Mouse (Mus musculus): Measurements from ENCODE around the gene Etfrf1.

The Etfrf1 gene

DNA sequence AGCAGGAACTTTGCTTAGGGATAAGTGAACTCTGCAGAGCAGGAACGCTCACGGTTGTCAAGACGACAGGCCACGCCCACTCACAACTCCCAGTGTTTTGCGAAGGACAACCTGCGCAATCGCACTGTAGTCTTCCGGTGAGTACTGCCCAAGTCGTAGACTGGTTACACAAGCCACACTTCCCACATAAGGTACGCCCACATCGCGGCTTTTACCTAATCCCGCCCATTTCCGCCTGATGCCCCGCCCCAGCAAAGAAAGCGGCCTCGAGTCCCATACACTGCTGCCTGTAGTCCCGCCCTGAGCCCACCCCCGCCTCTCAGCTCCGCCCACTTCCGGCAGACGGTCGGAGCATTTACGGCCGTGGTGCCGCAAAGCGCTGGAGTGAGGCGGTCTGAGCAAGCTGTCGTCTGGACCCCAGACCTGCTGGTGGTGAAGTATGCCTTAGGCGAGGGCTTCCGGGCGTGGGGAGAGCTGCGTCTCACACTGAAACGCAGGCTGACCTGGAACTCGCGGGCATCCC lies at the start of gene Etfrf1, which contains the start of gene Casc1:
TSS of gene Etfrf1 (plus strand) at position 319 of the 523 bp plus-strand sequence.
TSS of gene Casc1 (minus strand) at position 190 of the 523 bp plus-strand sequence.
- DNase-seq (ENCODE audit: low read depth, low spot score), result peak; percentile 99

DNA sequence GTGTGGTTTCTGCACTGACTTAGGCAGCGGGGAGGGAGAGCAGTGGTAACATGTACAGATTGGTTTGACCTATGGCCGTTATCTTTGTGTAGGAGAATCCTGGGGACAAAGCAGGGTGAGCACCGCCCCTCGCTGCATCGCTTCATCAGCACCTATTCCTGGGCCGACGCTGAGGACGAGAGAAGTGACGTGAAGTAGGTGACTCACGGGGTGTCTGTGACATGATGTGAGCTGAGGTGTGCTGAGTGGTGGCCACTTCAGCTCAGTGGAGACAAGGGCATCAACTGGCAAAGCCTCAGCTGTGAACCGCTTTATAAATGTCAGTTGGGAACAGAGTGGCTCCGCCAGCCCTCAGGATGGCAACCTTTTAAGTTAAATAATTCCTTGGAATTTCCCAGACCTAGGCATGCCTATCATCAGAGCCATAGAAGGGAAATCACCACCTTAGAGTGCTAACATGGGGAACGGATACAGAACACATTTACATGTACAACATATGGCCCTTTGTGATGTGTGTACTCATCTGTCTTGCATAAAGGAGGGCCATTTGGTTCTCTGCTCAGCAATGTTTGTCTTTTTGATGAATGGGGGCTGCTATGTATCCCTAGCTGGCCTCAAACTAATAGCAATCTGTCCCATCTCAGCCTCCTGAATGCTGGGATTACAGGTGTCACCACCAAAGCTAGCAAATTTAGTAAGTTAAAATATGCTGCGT lies 38.9 kb upstream of the Etfrf1 start:
- no peak for DNase-seq (ENCODE audit: low read depth, low spot score)

DNA sequence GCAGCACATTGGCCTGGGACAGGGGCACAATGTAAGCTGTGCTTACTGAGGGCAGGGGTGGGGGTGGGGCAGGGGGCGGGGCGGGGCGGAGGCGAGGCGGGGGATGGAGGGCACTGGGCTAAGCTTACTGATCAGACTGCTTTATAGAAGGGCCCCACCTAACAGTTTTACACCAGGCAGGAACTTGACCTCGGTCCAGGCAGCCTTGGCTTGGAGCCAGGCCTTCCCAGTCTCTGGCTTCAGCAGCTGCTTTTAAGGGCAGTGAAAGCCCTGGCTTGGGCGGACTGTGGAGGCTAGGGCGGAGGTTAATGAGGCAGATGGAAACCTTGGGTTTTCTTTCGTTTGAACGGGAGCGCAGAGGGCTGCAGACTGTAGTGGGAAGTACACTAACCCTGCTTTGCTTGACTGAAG lies 37.1 kb upstream of the Etfrf1 start:
- DNase-seq (ENCODE audit: low read depth, low spot score), result peak; percentile 52

DNA sequence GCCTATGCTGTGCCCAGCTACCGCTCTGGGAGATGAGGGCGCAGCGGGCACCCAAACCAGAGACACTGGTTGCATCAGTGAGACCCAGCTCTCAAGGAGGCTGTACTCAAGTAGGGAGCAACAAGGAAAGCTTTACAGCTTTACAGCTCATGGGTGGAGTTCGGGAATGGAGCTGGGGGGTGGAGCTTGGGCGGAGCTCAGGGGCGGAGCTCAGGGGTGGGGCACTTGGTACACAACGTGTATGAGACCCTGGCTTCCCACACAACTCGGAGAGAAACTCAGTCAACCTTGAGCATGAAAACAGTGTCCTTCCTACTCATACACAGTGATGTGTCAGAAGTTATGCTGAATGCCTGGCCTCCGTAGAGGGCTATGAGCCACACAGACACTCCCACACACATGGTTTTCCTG lies 35.4 kb upstream of the Etfrf1 start:
- DNase-seq (ENCODE audit: low read depth, low spot score), result no peak

DNA sequence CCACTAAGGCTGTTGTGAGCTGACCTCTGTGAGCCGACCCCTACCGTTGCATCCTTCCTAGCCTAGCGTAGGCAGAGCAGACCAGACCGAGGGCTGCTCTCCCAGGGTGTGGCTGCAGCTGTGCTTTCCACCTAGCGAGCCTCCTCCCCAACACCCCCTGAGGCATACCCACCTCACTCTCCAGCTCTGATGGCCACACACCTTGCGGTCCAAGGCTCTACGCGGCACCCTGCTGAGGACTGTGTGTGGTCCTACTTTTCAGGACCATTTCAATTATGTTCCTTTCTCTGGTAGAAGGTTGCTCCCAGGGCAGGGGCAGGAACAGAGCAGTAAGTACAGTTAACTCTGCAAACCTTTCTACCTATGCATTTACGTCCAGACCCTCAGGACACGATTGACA lies 34.5 kb upstream of the Etfrf1 start:
- no peak for DNase-seq (ENCODE audit: low read depth, low spot score)

DNA sequence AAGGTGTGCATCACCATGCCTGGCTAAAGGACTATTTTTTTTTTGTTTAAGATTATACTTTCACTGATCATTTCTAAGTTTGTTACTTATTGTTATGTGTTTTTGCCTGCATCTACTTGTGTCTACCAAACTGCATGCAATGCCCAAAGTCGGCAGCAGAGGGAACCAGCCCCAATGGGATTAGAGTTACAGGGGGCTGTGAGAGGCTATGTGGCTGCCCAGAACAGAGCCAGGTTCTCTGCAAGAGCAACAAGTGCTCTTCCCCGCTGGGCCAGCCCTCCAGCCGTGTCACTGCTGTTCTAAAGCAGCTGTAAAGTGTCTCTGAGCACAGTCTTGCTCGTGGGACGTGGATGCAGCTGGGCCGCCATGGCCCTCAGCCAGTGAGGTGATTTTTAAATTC lies 31.3 kb upstream of the Etfrf1 start:
- peak; percentile 66 for DNase-seq (ENCODE audit: low read depth, low spot score)

DNA sequence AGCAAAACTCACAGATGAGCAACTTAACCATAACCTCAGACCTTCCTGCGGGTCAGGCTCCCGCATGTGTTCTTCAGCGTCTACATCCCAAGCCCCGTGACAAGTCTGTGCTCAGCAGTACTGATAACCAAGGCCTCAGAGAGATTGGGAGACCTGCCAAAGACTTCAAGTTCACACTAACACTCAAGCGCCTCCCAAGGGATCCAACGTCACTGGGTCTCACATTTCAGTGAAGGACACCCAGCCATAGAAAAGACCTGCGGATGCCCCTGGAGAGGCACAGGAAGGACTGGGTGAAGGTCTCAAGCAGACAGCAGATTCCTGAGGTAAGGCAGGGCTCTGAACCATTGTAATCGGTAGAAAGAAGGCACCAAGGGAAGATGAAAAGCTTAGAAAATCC lies 28.9 kb upstream of the Etfrf1 start:
- DNase-seq (ENCODE audit: low read depth, low spot score), result no peak

DNA sequence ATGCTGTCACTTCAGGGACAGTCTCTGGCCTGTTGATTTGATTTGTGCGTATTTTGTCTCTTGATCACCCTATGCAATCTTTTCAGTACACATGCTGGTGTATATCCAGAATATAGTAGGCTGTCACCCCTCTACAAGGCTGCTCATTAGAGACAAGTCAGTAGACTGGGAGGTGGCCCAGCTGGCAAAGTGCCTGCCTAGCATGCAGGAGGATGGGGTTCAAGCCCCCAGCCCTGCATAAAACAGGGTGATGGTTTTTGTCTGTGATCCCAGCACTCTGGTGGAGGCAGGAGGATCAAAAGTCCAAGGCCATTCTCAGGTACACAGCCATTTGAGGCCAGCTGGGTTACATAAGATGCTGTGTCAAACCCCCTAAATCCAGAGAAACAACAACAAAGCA lies 24.8 kb upstream of the Etfrf1 start:
- no peak for DNase-seq (ENCODE audit: low read depth, low spot score)

DNA sequence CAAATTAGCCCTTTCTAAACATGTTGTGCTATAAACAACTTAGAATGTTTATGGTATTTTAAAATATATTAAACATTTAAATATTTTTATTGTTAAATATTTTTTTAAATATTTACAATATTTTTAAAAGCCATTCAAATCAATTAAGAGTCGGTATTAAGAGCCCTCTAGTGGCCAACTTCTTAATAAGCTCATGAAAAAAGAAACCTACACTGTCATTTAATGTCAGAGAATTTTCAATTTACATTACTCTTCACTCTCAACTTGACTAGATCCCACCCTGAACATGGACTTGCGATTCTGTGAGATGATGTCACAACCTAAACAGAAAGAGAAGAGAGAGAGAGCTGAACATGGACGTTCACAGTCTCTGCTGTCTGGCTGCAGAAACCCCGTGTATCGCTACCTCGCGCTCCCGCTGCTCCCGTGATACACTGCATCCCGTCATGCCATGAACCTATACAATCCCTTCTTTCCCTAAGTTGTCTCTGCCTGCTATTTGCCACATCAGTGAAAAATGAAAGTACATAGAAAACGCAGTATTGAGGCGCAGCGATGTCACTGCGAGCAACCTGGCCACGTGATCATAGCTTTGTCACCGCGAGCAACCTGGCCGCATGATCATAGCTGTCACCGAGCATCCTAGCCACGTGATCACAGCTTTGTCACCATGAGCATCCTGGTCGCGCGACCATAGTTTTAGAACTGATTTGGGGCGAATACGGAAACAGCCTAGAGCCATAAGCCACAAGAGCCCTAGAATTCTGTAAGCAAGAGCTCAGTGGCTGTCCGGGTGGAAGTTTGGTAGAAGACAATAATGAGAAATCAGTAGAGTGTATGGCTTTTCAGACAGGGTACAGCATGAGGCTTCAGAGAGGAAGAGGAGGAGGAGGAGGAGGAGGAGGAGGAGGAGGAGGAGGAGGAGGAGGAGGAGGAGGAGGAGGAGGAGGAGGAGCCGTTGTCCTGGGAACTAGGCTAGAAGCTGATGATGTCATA lies 23.5 kb upstream of the Etfrf1 start:
- no peak for DNase-seq (ENCODE audit: low read depth, low spot score)

DNA sequence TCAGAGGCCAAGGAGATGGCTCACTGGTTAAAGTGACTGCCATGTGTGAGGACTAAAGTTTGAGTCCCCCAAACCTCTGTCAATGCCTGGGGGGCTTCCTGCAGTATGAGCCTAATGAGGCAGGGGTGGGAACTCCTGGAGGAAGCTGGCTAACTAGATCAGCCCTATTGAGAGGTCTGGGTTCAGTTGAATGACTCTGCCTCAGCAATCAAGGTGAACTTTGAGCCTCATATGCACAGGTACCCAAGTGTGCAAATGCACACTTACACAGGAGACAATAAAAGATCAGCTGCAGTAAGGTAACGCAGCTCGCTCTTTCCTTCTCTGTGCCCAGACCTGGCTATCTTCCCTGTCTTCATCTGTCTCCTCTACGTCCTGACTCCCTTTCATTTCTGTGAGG lies 17.9 kb upstream of the Etfrf1 start:
- no peak for DNase-seq (ENCODE audit: low read depth, low spot score)

DNA sequence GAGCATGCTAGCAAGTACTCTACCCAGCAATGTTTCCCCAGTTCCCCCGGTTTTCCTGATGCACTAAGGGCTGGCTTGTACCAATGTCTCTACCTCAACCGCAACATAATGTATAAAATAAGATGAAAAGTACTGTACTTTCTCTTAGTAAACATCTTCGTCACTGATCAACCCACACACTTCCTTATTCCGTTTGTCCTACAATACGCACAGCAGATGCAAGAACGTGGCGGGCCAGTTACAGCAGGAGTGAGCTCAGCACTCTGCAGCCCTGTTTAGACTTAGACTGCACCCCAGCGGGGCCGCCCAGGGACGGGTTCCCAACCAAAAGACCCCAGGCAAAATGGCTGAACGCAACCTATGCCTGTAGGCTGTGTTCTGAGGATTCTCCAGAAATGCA lies 17.5 kb upstream of the Etfrf1 start:
- DNase-seq (ENCODE audit: low read depth, low spot score), result no peak

DNA sequence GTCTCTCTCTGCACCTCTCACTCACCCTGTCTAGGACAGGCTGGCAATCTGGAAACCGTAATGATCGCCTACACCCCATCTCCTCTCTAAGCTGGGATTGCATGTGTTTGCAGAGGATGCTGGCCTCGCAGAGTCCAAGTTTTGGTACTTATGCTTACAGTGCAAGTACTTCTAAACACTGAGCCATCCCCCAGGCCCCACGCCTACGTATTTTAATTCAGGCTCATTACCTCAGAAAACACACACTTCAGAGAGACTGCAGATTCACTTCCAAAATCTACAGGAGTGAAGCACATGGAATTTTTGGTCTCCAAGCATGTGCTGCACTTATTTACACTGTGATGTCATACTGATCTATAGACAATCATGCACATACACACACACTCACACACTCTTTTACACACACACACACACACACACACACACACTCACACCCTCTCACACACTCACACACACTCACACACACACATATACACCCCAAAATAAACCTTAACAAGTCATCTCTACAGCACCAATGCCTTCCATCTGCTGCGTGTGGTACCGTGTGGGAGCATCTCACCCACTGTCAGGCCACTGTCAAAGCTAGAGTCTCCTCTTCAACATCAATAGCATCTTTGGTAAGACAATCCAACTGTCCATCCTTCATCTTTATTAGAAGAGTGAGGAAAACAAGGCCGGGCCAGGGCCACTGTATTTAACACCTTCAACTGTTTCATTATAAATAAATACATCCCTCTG lies 12.8 kb upstream of the Etfrf1 start:
- DNase-seq (ENCODE audit: low read depth, low spot score), result no peak

DNA sequence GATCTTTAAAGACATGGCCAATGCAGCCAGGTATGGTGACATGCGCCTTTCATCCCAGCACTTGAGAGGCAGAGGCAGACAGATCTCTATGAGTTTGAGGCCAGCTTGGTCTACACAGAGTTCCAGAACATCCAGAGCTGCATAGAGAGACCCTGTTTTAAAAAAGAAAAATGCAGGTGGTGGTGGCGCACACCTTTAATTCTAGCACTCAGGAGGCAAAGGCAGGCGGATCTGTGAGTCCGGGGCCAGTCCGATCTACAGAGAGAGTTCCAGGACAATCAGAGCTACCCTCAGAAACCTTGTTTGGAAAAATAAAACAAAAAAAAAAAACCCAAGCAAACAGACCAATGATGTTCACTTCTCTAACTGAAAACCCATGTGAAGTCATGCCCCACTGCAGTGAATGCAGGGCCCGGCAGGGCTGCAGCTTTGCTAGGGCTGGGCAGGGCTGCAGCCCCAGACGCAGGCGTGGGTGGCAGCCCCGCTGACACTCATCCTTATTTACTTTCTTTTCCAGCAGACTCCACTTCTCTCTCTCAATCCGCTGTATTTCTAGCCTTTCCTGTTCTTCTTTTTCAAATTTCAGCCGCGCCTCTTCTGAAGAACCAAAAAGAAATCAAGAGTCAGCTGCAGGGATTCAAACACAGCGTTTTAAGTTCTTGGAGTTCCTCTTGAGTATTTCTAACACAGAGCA lies 8.4 kb upstream of the Etfrf1 start:
- DNase-seq (ENCODE audit: low read depth, low spot score), result no peak

DNA sequence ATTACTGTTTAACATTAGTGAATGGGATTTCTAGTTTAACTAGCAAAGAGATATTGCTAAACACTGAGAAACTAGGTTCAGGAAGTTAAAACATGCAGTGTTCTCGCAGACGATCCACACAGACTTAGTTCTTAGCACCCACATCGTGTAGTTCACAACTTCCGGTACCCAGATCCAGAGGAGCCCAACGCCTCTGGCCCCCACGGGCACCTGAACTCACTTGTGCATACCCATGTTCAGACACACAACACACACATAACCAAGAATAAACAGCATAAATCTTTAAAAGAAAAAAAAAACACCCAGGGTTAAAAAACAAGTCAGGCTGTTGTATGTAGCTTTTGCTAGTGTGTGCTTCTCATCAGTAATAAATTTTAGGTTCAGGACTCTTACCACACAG lies 6.5 kb upstream of the Etfrf1 start:
- no peak for DNase-seq (ENCODE audit: low read depth, low spot score)

DNA sequence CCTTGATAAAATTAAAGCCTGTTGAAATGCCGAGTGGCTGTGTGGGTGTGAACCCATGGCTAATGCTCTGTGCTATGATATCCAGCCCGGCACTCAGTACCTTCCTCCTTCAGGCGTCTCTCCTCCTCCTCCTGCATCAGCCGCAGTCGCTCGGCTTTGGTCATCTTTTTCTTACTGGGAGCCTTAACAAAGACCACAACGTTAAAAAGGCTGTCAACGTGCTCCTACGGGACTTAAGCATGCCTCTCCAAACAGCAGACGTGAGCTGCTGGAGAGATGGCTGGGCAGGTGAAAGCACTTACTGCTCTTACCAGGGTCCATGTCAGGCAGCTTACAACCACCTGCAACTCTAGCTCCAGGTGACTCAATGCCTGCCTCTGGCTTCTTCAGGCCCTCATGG lies 5.8 kb upstream of the Etfrf1 start:
- no peak for DNase-seq (ENCODE audit: low read depth, low spot score)

DNA sequence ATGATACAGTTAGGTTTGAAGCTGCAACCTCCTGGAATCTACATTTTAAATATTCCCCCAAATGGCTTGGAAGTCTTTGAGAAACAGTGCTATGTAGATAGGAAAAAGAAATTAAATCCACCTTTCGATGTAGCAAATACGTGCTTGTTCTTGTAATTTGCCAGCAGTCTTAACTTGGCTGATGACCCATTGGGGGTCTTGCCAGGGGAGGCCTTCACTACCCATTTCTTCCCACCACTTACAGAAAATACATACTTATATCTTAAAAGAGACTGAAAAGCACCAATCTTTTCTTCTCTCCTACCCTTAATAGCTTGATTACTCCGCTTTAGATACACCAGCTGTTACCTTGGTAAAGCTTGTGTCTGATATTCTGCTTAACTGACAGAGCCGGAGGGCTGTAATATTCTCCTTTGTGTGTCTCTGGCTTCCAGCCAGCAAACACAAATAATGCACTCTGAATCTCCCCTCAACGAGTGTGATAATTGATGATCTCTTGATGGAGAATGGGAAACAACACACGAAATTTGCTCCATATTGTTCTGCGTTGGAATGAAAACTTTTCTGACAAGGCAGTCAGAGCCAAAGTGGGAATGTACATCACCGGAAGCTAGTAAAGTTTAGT lies 766 bp upstream of the Etfrf1 start:
- no peak for DNase-seq (ENCODE audit: low read depth, low spot score)

DNA sequence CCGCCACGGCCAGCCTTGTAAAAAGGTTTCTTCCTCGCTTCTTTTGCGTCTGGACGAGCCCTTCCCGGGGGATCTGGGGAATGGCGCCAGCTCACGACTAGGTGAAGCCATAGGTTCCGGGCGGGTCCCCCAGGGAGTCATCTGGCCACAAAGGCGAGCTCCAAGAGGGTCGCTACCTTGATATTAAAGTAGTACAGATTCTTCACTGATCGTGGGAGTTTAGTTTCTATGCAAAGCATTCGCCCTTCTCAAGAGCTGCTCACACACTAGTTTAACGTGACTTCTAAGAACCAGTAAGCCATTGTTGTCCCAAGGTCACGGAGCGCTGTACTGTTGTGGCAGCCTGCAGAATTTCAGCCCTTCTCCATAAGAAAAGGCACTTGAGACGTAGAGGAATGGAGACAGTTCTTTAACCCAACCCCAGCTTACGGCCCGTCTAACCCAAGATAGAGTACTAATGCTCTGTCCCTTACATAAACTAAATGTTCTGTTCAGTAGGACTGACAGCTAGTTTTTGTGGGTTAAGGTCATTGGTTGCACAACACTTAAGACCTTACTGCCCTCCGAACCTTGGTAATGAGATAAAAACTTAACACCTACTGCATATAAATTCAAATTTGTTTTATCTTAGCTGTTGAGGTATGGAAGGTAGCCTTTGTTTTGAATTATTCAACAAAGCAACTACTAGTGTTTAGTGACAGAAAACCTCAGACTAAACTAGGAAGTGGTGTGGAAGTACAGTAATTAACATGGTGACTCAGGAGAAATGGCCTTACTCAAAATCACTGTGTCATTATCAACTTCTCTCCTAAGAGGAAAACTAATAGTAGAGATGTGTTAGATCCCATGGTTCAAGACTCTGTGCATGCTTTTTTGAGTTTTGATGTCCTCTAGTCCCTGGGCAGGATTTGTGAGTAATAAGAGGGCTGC lies 707 bp downstream of the Etfrf1 start:
- DNase-seq (ENCODE audit: low read depth, low spot score), result no peak

DNA sequence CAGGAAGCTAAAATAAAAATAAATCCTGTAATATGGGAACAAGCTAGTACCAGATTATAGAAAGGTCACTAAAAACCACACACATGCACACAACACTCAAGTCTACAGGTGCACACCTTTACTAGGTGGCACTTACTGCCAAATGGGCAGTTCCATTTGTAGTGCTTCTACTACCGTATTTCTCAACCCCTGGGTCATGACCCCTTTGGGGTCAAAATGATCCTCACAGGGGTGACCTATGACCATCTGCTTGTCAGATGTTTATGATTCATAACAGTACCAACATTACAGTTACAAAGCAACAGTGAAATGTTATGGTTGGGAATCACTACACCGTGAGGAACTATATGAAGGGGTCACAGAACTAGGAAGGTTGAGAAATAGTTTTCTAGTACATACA lies 3.0 kb downstream of the Etfrf1 start:
- no peak for DNase-seq (ENCODE audit: low read depth, low spot score)

DNA sequence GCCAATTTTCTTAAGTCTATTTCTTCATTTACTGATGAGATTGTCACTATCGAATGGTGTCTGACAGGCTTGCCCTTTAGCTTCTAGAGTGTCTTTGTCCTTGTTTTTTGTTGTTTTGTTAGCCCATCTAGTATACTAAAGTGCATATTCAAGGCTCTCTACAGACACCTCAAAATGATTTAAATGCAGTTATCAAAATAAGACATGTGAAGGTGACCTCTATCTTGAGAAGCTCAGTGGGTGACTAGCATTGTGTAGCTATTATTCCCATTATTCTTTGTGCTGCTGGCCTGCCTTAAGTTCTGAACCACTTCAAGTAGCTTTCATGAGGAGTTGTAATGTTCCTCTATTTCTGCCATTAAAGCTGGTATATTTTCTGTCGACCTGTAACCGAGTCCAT lies 4.9 kb downstream of the Etfrf1 start:
- DNase-seq (ENCODE audit: low read depth, low spot score), result no peak

DNA sequence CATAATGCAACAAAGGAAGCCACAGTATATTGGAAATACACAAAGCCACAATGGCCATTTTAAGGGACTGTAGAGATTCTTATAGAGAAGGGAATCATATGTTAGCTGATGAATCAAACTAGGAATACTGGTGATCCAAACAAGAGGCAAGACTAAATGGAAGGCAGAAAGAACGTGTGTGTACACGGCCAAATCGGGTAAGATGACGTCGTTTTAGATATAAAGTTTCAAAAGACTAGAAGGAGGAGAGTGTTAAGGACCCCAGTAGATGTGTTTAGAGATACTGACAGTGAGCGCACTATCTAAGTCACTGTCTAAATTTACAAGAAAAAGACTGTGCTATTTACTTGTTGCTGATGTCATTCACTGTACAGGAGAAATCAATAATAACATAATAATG lies 13.3 kb downstream of the Etfrf1 start:
- no peak for DNase-seq (ENCODE audit: low read depth, low spot score)

All from mesoderm, embryonic 11.5 days (tissue).